Mouse (Mus musculus) limb, embryonic 11.5 days (tissue): ENCODE measurements around the gene Slc30a7. TPM values are rescaled to one million over a fixed set of nuclear protein-coding genes. Genes with fewer than 3 reads are reported as not detected.
A peak's percentile ranks its signal among the peaks of the same experiment; 100 is the strongest.

Experiments used
- ATAC-seq: fragments of 200-750 bp; cut with Nextera tagmentation; 2 replicates; pipeline ENCODE4 v1.8.0; 2017; ENCODE audit warnings: low read depth; ENCODE audit not compliant: insufficient number of reproducible peaks, low FRiP score, low TSS enrichment
- DNase-seq: peaks from one replicate; pipeline ENCODE4 v3.0.0-alpha.2; 2015; ENCODE audit warnings: low spot score
- H3K27ac ChIP-seq: fragments of 300-500 bp; sonication (generic); replicated peaks from 2 replicates; pipeline ENCODE4 v1.5.1; 2014; ENCODE audit warnings: low read depth, mild to moderate bottlenecking, low read length
- H3K27me3 ChIP-seq: fragments of 300-500 bp; sonication (generic); 2 replicates; pipeline ENCODE4 v1.6.1; 2014; ENCODE audit warnings: mild to moderate bottlenecking, low read length, mixed read lengths; ENCODE audit not compliant: control insufficient read depth, insufficient read depth
- H3K36me3 ChIP-seq: fragments of 300-500 bp; sonication (generic); 2 replicates; pipeline ENCODE4 v1.6.1; 2014; ENCODE audit warnings: mild to moderate bottlenecking, low read length, moderate library complexity, mixed read lengths; ENCODE audit not compliant: control insufficient read depth, insufficient read depth
- H3K4me1 ChIP-seq: fragments of 300-500 bp; sonication (generic); 2 replicates; pipeline ENCODE4 v1.6.1; 2014; ENCODE audit warnings: low read length, mixed read lengths; ENCODE audit not compliant: control insufficient read depth, insufficient read depth
- H3K4me2 ChIP-seq: fragments of 300-500 bp; sonication (generic); 2 replicates; pipeline ENCODE4 v1.6.1; 2014; ENCODE audit warnings: low read depth, mild to moderate bottlenecking, moderate library complexity; ENCODE audit not compliant: severe bottlenecking
- H3K4me3 ChIP-seq: fragments of 300-500 bp; sonication (generic); 2 replicates; pipeline ENCODE4 v1.5.1; 2014; ENCODE audit warnings: low read depth, low read length
- H3K9ac ChIP-seq: fragments of 300-500 bp; sonication (generic); 2 replicates; pipeline ENCODE4 v1.6.1; 2014; ENCODE audit warnings: mild to moderate bottlenecking, low read length
- H3K9me3 ChIP-seq: fragments of 300-500 bp; sonication (generic); 2 replicates; pipeline ENCODE4 v1.6.1; 2016; ENCODE audit warnings: low read length; ENCODE audit not compliant: control insufficient read depth
- WGBS: fragments of 180-500 bp; shearing (Covaris S2); extraction: QIAGEN DNeasy Blood & Tissue Kit; methylation state at CpG from one replicate; pipeline ENCODE4 v1.1.7; 2014; 5-methylcytosine and 5-hydroxymethylcytosine counted together
- polyA plus RNA-seq: library from polyadenylated mRNA; unstranded; fragments of >200 nt; fragmentation: Nextera tagmentation; extraction: Ambion mirVana; gene quantifications from 2 replicates; pipeline ENCODE4 v1.2.1, GENCODE M21; 2014

Slc30a7 gene
- polyA plus RNA-seq, 1 experiment from 2014 or later: 35.5 TPM

- H3K4me2 ChIP-seq: no peak overlapping the region
- 77% methylated on average over 3 of the region's 3 CpGs for WGBS
- no peak overlapping the region for H3K27ac ChIP-seq
- DNase-seq (no peak), ATAC-seq (no peak)
- H3K4me3 ChIP-seq: no peak overlapping the region
- peaks cover 9% of the 10 kb centered on the region for H3K36me3 ChIP-seq
- no peaks in the 10 kb centered on the region for H3K27me3 ChIP-seq
- no peaks in the 10 kb centered on the region for H3K9me3 ChIP-seq
- no peaks in the 10 kb centered on the region for H3K4me1 ChIP-seq
- H3K9ac ChIP-seq: no peak overlapping the region
Measured at GRCm38 (mm10) chr3:115949220-115949920, 57.8 kb downstream of the Slc30a7 start.

DNA sequence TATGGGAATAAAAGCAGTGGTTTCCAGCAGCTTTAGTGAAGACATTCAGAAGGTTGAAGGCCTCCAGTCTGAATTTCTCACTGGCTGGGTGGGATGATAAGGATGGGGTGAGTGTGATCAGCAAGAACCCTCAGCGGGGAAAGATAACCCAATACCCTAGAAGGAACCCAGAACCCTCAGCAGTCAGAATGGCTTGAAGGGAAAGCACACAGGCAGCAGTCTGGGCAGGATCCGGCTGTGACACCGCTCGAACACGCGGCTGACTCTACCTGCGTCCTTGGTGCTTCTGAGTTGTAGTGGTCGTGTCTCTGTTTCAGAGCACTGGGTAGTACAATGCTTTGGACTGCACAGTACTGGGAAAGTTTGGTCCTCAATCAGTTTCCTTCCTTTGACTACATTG lies 60.9 kb downstream of the Slc30a7 start:
- H3K4me2 ChIP-seq: no peak overlapping the region
- no peaks in the 10 kb centered on the region for H3K27me3 ChIP-seq
- H3K36me3 ChIP-seq: peaks cover 7% of the 10 kb centered on the region; the same call in 1 of the 2 replicates
- H3K4me1 ChIP-seq: no peaks in the 10 kb centered on the region
- H3K27ac ChIP-seq: no peak overlapping the region
- no peak overlapping the region for H3K4me3 ChIP-seq
- no peak overlapping the region for H3K9ac ChIP-seq
- DNase-seq: no peak
- no peak for ATAC-seq
- no peaks in the 10 kb centered on the region for H3K9me3 ChIP-seq
- 96% methylated on average over 8 of the region's 8 CpGs for WGBS

DNA sequence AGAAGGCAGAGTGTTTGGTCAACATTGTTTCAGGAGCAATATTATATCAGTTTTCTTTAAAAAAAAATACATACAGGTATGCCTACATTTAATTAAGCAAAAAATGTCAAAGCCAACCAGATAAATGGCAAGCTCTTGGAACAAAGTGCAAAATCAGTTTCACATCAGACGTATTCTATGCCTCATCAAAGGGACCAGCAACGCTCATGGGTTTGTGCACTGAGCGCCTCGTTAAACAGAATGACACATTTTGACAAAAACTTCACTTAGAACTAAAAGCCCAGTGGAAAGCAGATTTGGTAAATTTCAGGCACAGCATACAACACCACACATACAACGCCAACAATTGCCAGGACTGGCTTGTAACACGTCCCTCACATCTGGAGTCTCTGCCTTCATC lies 62.8 kb downstream of the Slc30a7 start:
- DNase-seq (no peak), ATAC-seq (no peak)
- Histone ChIP-seq H3K4me2 (no peak overlapping the region), H3K9me3 (no peaks in the 10 kb centered on the region), H3K4me1 (no peaks in the 10 kb centered on the region), H3K36me3 (peaks cover 4% of the 10 kb centered on the region; the same call in 1 of the 2 replicates), H3K9ac (no peak overlapping the region), H3K27ac (no peak overlapping the region), H3K27me3 (no peaks in the 10 kb centered on the region), H3K4me3 (no peak overlapping the region)
- WGBS: 96% methylated on average over 6 of the region's 6 CpGs

DNA sequence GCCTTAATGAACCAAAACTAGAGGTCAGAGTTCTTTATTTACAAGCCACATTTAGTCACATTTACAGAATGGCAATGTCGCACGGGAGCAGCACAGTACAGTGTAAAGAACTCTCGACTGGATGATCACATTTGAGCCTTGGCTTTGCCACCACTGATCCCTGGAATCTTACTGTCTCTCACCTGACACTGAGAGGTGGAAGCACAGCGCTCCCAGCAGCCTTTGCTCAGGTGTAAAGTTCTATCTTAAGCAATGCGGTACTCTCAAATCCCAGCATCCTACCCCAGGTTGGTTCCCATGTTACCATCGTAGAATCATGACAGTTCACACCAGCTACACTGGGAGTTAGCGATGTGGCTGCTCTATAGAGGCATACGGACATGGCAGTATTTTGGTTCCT lies 65.7 kb downstream of the Slc30a7 start:
- Histone ChIP-seq H3K36me3 (peaks cover 4% of the 10 kb centered on the region; the same call in 1 of the 2 replicates), H3K9me3 (no peaks in the 10 kb centered on the region), H3K4me3 (no peak overlapping the region), H3K27ac (no peak overlapping the region), H3K4me1 (no peaks in the 10 kb centered on the region), H3K27me3 (no peaks in the 10 kb centered on the region), H3K9ac (no peak overlapping the region), H3K4me2 (no peak overlapping the region)
- 93% methylated on average over 8 of the region's 8 CpGs for WGBS
- DNase-seq (no peak), ATAC-seq (no peak)

GRCm38 (mm10) chr3:115940510-115940909 lies 66.7 kb downstream of the Slc30a7 start:
- H3K4me3 ChIP-seq: no peak overlapping the region
- no peak overlapping the region for H3K9ac ChIP-seq
- H3K9me3 ChIP-seq: no peaks in the 10 kb centered on the region
- ATAC-seq (no peak), DNase-seq (no peak)
- peaks cover 2% of the 10 kb centered on the region; the same call in 1 of the 2 replicates for H3K36me3 ChIP-seq
- H3K4me1 ChIP-seq: no peaks in the 10 kb centered on the region
- no peak overlapping the region for H3K27ac ChIP-seq
- 96% methylated on average over 4 of the region's 4 CpGs for WGBS
- no peaks in the 10 kb centered on the region for H3K27me3 ChIP-seq
- no peak overlapping the region for H3K4me2 ChIP-seq

DNA sequence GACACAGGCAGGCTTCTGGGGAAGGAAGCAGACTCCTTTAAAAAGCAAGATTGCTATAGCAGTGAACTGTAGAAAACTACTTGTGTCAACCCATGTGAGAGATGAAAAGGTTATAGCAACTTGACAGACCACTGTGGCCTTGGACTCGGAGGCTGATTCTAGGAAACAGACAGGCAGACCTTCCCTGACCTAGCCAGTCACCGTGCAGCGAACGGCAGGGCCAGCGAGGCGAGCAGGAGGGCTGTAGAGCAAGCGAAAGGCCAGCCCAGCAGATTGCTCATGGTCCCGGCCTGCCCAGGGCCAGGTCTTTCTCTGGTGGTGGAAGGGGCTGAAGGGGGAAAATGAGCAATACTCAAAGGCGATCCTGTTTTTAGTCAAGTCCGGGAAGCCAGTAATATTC lies 69.4 kb downstream of the Slc30a7 start:
- H3K9me3 ChIP-seq: no peaks in the 10 kb centered on the region
- H3K9ac ChIP-seq: no peak overlapping the region
- no peaks in the 10 kb centered on the region for H3K4me1 ChIP-seq
- H3K36me3 ChIP-seq: peaks cover under 1% of the 10 kb centered on the region; the same call in 1 of the 2 replicates
- H3K4me3 ChIP-seq: no peak overlapping the region
- ATAC-seq (no peak), DNase-seq (no peak)
- H3K27me3 ChIP-seq: no peaks in the 10 kb centered on the region
- WGBS: 89% methylated on average over 10 of the region's 10 CpGs
- H3K4me2 ChIP-seq: no peak overlapping the region
- H3K27ac ChIP-seq: no peak overlapping the region

DNA sequence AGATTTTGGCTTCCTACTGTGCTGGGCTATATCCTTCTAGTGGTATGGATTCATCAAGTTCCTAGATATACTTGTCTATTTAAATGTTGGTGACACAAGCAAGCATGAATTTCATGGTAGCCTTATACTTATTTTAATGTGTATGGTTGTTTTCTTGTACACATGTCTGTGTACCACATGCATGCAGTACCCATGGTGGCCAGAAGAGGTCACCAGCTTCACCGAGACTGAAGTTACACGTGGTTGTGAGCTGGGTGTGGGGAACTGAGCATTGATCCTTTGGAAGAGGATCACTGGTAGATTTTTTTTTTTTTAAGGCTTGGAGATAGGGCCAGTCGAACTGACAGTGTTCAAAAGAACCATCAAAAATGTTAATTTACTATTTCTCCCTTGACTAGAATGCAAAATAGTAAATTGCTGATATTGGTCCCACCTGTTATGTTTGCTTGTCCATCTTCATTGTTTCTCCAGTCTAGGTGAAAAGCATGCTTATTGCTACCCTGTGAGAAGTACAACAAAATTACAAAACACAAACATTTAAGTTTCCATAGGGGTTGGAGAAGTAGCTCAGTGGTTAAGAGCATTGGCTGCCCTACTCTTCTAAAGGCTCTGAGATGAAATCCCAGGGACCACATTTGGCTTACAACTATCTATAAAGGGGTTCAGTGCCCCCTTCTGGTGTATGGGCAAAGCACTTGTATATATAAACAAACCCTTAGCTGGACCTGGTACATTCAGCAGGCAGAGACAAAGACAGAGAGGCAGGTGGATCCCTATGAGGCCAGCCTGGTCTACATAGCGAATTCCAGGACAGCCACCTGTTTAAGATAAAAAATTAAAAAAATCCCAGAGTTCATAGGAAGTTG lies 70.2 kb downstream of the Slc30a7 start:
- WGBS: 60% methylated on average over 4 of the region's 4 CpGs
- H3K36me3 ChIP-seq: no peaks in the 10 kb centered on the region
- no peak overlapping the region for H3K9ac ChIP-seq
- H3K4me2 ChIP-seq: no peak overlapping the region
- no peaks in the 10 kb centered on the region for H3K27me3 ChIP-seq
- no peak overlapping the region for H3K27ac ChIP-seq
- H3K4me3 ChIP-seq: no peak overlapping the region
- H3K9me3 ChIP-seq: no peaks in the 10 kb centered on the region
- no peaks in the 10 kb centered on the region for H3K4me1 ChIP-seq
- ATAC-seq (no peak), DNase-seq (peak; percentile 70)

DNA sequence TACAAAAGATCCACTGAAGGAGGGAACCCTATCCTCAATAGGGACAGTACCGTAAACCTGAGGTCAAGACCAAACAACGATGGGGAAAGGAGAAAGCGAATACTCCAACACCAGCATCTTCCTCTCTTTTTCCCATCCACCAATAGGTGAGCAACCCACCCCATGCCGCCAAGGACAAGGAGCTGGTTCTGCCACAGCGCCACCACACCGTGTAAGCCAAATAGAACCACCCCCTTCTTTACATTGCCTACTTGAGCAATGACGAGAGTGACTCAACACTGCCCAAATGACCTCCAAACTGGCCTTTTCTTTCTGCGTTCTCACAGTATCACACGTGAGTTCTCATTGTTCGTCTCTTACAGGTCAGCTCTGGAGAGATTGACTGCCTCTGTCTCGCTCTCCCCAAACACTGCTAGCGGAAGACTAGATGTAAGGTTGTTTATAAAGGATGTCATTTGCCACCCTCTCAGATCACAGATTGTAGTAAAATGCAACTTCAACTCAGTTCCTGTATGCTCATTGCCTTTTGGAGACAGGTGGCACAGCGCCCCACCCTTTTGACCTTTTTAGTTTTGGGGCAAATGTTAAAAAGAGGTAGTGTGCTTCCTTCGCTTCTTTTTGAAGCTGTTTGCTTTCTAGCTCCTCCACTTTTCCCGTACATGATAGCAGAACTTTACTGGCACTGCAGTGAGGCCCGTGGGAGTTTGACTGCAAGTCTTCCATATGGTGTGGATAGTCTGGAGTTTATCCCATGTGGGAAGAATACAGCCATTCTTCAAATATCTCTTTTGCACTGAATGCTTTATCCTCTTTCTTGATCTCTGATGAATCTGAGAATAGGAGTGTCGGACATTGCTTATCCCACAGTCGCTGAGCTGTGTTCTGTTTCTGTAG lies 73.7 kb downstream of the Slc30a7 start:
- Histone ChIP-seq H3K9ac (no peak overlapping the region), H3K4me3 (no peak overlapping the region), H3K27ac (no peak overlapping the region), H3K36me3 (no peaks in the 10 kb centered on the region), H3K9me3 (no peaks in the 10 kb centered on the region), H3K27me3 (no peaks in the 10 kb centered on the region), H3K4me2 (no peak overlapping the region), H3K4me1 (no peaks in the 10 kb centered on the region)
- ATAC-seq (no peak), DNase-seq (no peak)
- whole genome bisulfite sequencing: 92% methylated on average over 18 of the region's 18 CpGs
